Mouse (Mus musculus): ENCODE results near the gene Syt8. TPM values are rescaled to one million over a fixed set of nuclear protein-coding genes. Genes with fewer than 3 reads are reported as not detected.

Gene Syt8
- polyA plus RNA-seq, 1 experiment from 2014 or later: 3.9 TPM

DNA sequence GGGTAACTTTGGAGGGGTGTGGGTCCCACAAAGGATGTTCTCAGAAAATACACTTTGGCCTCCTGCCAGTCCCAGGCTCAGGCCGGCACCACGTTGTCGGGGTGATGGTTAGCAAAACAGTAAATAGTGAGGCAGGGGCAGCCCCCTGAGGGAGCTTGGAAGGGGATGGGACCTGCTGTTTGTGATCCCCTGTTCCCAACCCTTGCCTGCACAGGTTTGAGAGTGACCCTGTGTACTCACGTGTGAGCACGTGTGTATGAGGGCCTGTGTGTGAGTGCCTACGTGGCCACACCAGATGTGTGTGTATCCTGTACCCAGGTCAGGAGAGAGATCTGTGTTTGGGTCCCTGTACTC, 47.6 kb downstream of the Syt8 start:
- DNase-seq (ENCODE audit: low spot score): peak; percentile 75
- WGBS: 8% methylated on average over 6 of the region's 6 CpGs

DNA sequence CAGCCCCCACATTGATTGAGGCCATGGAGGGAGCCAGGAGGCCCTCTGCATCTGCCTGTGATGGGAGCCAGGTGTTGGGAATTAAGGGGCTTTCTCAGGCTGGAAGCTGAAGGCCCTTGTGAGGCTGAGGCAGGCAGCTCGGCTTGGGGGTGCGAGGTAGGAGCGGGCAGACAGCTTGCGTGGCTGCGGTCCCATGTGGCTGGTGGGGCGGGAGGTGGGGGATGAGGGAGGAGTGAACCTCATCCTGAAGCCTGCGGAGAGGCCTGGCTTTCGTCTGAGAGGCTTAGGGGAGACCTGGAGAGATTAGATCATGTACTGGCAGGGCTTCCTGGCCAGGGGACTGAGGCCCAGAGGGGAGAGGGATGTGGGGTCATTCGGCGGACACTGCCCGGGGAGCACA, 48.5 kb downstream of the Syt8 start:
- WGBS: 23% methylated on average over 11 of the region's 11 CpGs
- H3K27ac ChIP-seq (replicated peaks; ENCODE audit: low read depth, low read length): peak overlapping the region; percentile 98
- DNase-seq (ENCODE audit: low spot score): peak; percentile 94
- peaks cover 56% of the 10 kb centered on the region for H3K4me1 ChIP-seq (ENCODE audit: control insufficient read depth, insufficient read depth, low read length)
- H3K4me3 ChIP-seq (ENCODE audit: low read depth, low read length): no peak overlapping the region
- peak overlapping the region; percentile 26 for H3K9ac ChIP-seq (ENCODE audit: low read depth, low read length)
- no peaks in the 10 kb centered on the region for H3K27me3 ChIP-seq (replicated peaks; ENCODE audit: control insufficient read depth, insufficient read depth, low read length)
- H3K4me2 ChIP-seq (ENCODE audit: low read depth, low read length): no peak overlapping the region
- H3K36me3 ChIP-seq (ENCODE audit: control insufficient read depth, insufficient read depth, low read length): no peaks in the 10 kb centered on the region
- peak; percentile 24; the same call in 1 of the 2 replicates for ATAC-seq (ENCODE audit: low read depth)
- H3K9me3 ChIP-seq (ENCODE audit: control insufficient read depth, low read length): no peaks in the 10 kb centered on the region

More for the DNA sequence above, 47.6 kb downstream of the Syt8 start:
- Histone ChIP-seq H3K9me3 (ENCODE audit: control insufficient read depth, low read length) (no peaks in the 10 kb centered on the region), H3K27me3 (replicated peaks; ENCODE audit: control insufficient read depth, insufficient read depth, low read length) (no peaks in the 10 kb centered on the region), H3K4me3 (ENCODE audit: low read depth, low read length) (0 out of 2 replicates have a peak overlapping the region, but pooled peaks have one; percentile 23), H3K4me2 (ENCODE audit: low read depth, low read length) (peak overlapping the region; percentile 51), H3K4me1 (ENCODE audit: control insufficient read depth, insufficient read depth, low read length) (peaks cover 48% of the 10 kb centered on the region), H3K27ac (replicated peaks; ENCODE audit: low read depth, low read length) (peak overlapping the region; percentile 98), H3K9ac (ENCODE audit: low read depth, low read length) (peak overlapping the region; percentile 64), H3K36me3 (ENCODE audit: control insufficient read depth, insufficient read depth, low read length) (no peaks in the 10 kb centered on the region)
- ATAC-seq (ENCODE audit: low read depth): peak; percentile 31

DNA sequence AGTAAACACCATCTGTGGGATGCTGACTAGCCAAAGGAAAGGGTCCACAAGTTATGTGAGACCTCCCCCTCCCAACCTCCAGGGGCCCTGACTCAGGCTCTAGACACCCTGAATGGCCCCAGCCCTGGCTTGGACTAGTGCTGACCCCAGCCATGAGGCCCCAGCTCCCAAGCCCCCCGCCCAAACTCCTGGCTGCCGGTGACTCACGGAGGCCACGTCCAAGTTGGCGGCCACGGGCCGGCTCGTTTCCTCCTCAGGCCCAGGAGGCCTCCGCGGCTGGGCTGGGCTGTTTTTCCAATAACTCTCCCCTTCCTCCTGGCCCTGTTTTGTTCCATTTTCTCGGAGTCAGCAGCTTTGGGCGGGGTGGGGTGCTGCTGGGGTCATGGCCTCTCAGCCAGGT, 50.1 kb downstream of the Syt8 start:
- no peaks in the 10 kb centered on the region for H3K9me3 ChIP-seq (ENCODE audit: control insufficient read depth, low read length)
- H3K4me2 ChIP-seq (ENCODE audit: low read depth, low read length): no peak overlapping the region
- DNase-seq (ENCODE audit: low spot score) (peak; percentile 38), ATAC-seq (ENCODE audit: low read depth) (no peak)
- 62% methylated on average over 12 of the region's 12 CpGs for WGBS
- peaks cover 7% of the 10 kb centered on the region; the same call in 1 of the 2 replicates for H3K36me3 ChIP-seq (ENCODE audit: control insufficient read depth, insufficient read depth, low read length)
- no peak overlapping the region for H3K9ac ChIP-seq (ENCODE audit: low read depth, low read length)
- H3K27ac ChIP-seq (replicated peaks; ENCODE audit: low read depth, low read length): peak overlapping the region; percentile 98
- H3K4me1 ChIP-seq (ENCODE audit: control insufficient read depth, insufficient read depth, low read length): peaks cover 61% of the 10 kb centered on the region
- H3K27me3 ChIP-seq (replicated peaks; ENCODE audit: control insufficient read depth, insufficient read depth, low read length): no peaks in the 10 kb centered on the region
- no peak overlapping the region for H3K4me3 ChIP-seq (ENCODE audit: low read depth, low read length)

DNA sequence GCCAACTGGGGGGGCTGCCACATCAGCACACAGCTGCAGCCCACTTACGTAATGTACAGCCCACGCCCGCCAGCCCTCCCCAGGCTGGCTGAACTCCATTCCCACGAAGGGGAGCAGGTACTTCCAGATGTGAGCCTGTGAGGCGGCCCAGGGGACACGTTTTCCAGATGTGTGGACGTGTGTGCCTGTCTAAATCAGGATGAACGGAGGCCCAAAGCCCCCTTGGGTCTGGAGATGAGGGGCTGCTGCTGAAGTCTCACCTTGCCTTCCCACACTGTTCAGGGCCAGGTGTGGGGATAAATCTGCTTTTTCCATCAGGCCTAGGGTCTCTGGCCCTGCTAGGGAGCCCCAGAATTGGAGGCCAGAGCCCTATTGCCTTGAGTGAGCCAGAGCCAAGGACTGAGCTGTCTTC, 52.1 kb downstream of the Syt8 start:
- DNase-seq (ENCODE audit: low spot score) (peak; percentile 91), ATAC-seq (ENCODE audit: low read depth) (peak; percentile 51)
- WGBS: 25% methylated on average over 5 of the region's 8 CpGs
- Histone ChIP-seq H3K9me3 (ENCODE audit: control insufficient read depth, low read length) (no peaks in the 10 kb centered on the region), H3K27ac (replicated peaks; ENCODE audit: low read depth, low read length) (peak overlapping the region; percentile 98), H3K36me3 (ENCODE audit: control insufficient read depth, insufficient read depth, low read length) (peaks cover 15% of the 10 kb centered on the region; the same call in 1 of the 2 replicates), H3K4me2 (ENCODE audit: low read depth, low read length) (0 out of 2 replicates have a peak overlapping the region, but pooled peaks have one; percentile 4), H3K9ac (ENCODE audit: low read depth, low read length) (peak overlapping the region; percentile 28; the same call in 1 of the 2 replicates), H3K4me1 (ENCODE audit: control insufficient read depth, insufficient read depth, low read length) (peaks cover 47% of the 10 kb centered on the region), H3K4me3 (ENCODE audit: low read depth, low read length) (no peak overlapping the region), H3K27me3 (replicated peaks; ENCODE audit: control insufficient read depth, insufficient read depth, low read length) (no peaks in the 10 kb centered on the region)

DNA sequence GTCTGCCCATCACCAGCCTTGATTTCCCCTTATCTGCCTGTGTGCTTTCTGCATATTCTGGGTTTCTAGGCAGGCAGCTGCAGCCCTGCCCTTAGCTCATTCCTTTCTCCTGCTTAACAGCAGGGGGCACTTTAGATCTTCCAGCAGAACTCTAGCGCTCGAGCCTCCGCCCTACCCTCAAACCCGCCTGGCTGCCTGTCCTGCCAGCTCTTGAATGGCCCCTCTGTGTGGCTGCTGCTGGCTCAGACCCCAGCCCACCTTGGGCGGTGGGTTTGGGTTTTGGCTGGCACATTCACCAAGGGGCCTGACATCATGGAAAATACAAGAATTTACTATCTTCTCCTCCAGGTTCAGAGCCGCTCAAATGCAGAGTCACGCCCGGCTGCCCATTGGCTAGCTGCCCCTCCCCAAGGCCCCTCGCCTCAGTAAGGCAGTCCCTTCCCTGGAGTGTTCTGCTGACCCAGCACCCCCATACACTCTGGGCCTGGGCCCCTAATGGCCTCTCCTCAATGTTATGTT, 52.8 kb downstream of the Syt8 start:
- H3K4me2 ChIP-seq (ENCODE audit: low read depth, low read length): 0 out of 2 replicates have a peak overlapping the region, but pooled peaks have one; percentile 4
- peak overlapping the region; percentile 30 for H3K9ac ChIP-seq (ENCODE audit: low read depth, low read length)
- H3K27ac ChIP-seq (replicated peaks; ENCODE audit: low read depth, low read length): peak overlapping the region; percentile 98
- H3K27me3 ChIP-seq (replicated peaks; ENCODE audit: control insufficient read depth, insufficient read depth, low read length): no peaks in the 10 kb centered on the region
- H3K9me3 ChIP-seq (ENCODE audit: control insufficient read depth, low read length): no peaks in the 10 kb centered on the region
- peaks cover 41% of the 10 kb centered on the region for H3K4me1 ChIP-seq (ENCODE audit: control insufficient read depth, insufficient read depth, low read length)
- peaks cover 15% of the 10 kb centered on the region; the same call in 1 of the 2 replicates for H3K36me3 ChIP-seq (ENCODE audit: control insufficient read depth, insufficient read depth, low read length)
- H3K4me3 ChIP-seq (ENCODE audit: low read depth, low read length): no peak overlapping the region
- WGBS: 16% methylated on average over 9 of the region's 9 CpGs
- ATAC-seq (ENCODE audit: low read depth): peak; percentile 79
- DNase-seq (ENCODE audit: low spot score): peak; percentile 96

DNA sequence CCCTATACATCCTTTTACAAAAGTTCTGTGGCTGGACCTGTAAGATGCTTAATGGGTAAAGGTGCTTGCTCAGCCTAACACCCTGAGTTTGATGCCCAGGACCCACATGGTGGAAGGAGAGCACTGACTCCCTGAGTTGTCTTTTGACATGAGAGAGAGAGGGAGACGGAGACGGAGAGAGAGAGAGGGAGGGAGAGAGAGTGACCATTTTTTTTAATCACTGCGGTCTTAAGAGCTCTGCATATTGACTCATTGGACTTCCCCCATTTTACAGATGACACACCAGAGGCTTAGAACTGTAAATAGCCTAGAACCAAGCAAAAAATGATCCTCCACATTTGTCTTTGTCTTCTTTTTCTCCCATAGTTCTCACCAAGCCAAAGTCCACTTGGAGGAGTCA, 53.4 kb downstream of the Syt8 start:
- no peak for ATAC-seq (ENCODE audit: low read depth)
- WGBS: 89% methylated on average over 3 of the region's 3 CpGs
- H3K9me3 ChIP-seq (ENCODE audit: control insufficient read depth, low read length): no peaks in the 10 kb centered on the region
- H3K27ac ChIP-seq (replicated peaks; ENCODE audit: low read depth, low read length): peak overlapping the region; percentile 98
- no peak overlapping the region for H3K4me2 ChIP-seq (ENCODE audit: low read depth, low read length)
- no peak overlapping the region for H3K4me3 ChIP-seq (ENCODE audit: low read depth, low read length)
- H3K4me1 ChIP-seq (ENCODE audit: control insufficient read depth, insufficient read depth, low read length): peaks cover 34% of the 10 kb centered on the region
- no peaks in the 10 kb centered on the region for H3K27me3 ChIP-seq (replicated peaks; ENCODE audit: control insufficient read depth, insufficient read depth, low read length)
- peak overlapping the region; percentile 30; the same call in 1 of the 2 replicates for H3K9ac ChIP-seq (ENCODE audit: low read depth, low read length)
- peaks cover 15% of the 10 kb centered on the region; the same call in 1 of the 2 replicates for H3K36me3 ChIP-seq (ENCODE audit: control insufficient read depth, insufficient read depth, low read length)
- no peak for DNase-seq (ENCODE audit: low spot score)

Other genes starting within 250 kb of the Syt8 start
- gene Gm10153, start 244.5 kb upstream of the Syt8 start, polyA plus RNA-seq (2014; fragmentation: Nextera tagmentation; extraction: Ambion mirVana): not detected in 2 replicates
- gene Krtap5-3, start 233.5 kb upstream of the Syt8 start, polyA plus RNA-seq (2014; fragmentation: Nextera tagmentation; extraction: Ambion mirVana): not detected in 2 replicates
- not detected in 2 replicates for gene Gm7579, start 223.0 kb upstream of the Syt8 start, polyA plus RNA-seq (2014; fragmentation: Nextera tagmentation; extraction: Ambion mirVana)
- 0.19 TPM in 1 of 2 replicates, not detected in the other for gene Krtap5-5, start 204.9 kb upstream of the Syt8 start, polyA plus RNA-seq (2014; fragmentation: Nextera tagmentation; extraction: Ambion mirVana)
- gene Gm40460, start 193.8 kb upstream of the Syt8 start, polyA plus RNA-seq (2014; fragmentation: Nextera tagmentation; extraction: Ambion mirVana): not detected in 2 replicates
- gene Gm2431, start 176.5 kb upstream of the Syt8 start, polyA plus RNA-seq (2014; fragmentation: Nextera tagmentation; extraction: Ambion mirVana): not detected in 2 replicates
- not detected in 2 replicates for gene Gm4559, start 160.5 kb upstream of the Syt8 start, polyA plus RNA-seq (2014; fragmentation: Nextera tagmentation; extraction: Ambion mirVana)
- gene Krtap5-1, start 137.7 kb upstream of the Syt8 start, polyA plus RNA-seq (2014; fragmentation: Nextera tagmentation; extraction: Ambion mirVana): not detected in 2 replicates
- not detected in 2 replicates for gene Krtap5-4, start 131.3 kb upstream of the Syt8 start, polyA plus RNA-seq (2014; fragmentation: Nextera tagmentation; extraction: Ambion mirVana)
- 3.0 and 3.3 TPM in 2 replicates for gene Ifitm10, start 61.1 kb upstream of the Syt8 start, polyA plus RNA-seq (2014; fragmentation: Nextera tagmentation; extraction: Ambion mirVana)
- 0.46 TPM in 1 of 2 replicates, not detected in the other for gene Gm49369, start 52.2 kb upstream of the Syt8 start, polyA plus RNA-seq (2014; fragmentation: Nextera tagmentation; extraction: Ambion mirVana)
- 342 and 350 TPM in 2 replicates for gene Ctsd, start 46.8 kb upstream of the Syt8 start, polyA plus RNA-seq (2014; fragmentation: Nextera tagmentation; extraction: Ambion mirVana)
- 319 and 564 TPM in 2 replicates for gene Tnni2, start 7.0 kb downstream of the Syt8 start, polyA plus RNA-seq (2014; fragmentation: Nextera tagmentation; extraction: Ambion mirVana)
- gene Lsp1, start 26.0 kb downstream of the Syt8 start, polyA plus RNA-seq (2014; fragmentation: Nextera tagmentation; extraction: Ambion mirVana): 40.1 and 42.6 TPM in 2 replicates
- 376 and 643 TPM in 2 replicates for gene Tnnt3, start 64.0 kb downstream of the Syt8 start, polyA plus RNA-seq (2014; fragmentation: Nextera tagmentation; extraction: Ambion mirVana)
- 30.3 and 33.1 TPM in 2 replicates for gene Mrpl23, start 97.8 kb downstream of the Syt8 start, polyA plus RNA-seq (2014; fragmentation: Nextera tagmentation; extraction: Ambion mirVana)
- gene Igf2, start 232.0 kb downstream of the Syt8 start, polyA plus RNA-seq (2014; fragmentation: Nextera tagmentation; extraction: Ambion mirVana): 1,478 and 1,518 TPM in 2 replicates
- gene Gm49394, start 235.1 kb downstream of the Syt8 start, polyA plus RNA-seq (2014; fragmentation: Nextera tagmentation; extraction: Ambion mirVana): 0.55 and 0.63 TPM in 2 replicates

Measured in embryonic facial prominence, embryonic 14.5 days (tissue).